Mouse (Mus musculus) liver, postnatal 0 days (tissue): ENCODE data around the gene Iqgap3.
A peak's percentile ranks its signal among the peaks of the same experiment; 100 is the strongest.

Source experiments
- CTCF ChIP-seq: sonication (generic); IDR thresholded peaks from 2 replicates; pipeline ENCODE4 v1.5.1; 2016; ENCODE audit warnings: antibody characterized with exemption, low read depth
- EP300 ChIP-seq: IDR thresholded peaks from 2 replicates; pipeline ENCODE4 v1.6.1; 2016; ENCODE audit warnings: antibody characterized with exemption, low read depth, mild to moderate bottlenecking

- TF ChIP-seq CTCF, result peak; percentile 69
- no peak for TF ChIP-seq EP300
Observed at GRCm38 (mm10) chr3:88157771-88158597, 76.2 kb downstream of the Iqgap3 start.
